29 mouse cellular contexts compared by ENCODE assay signal in genomic region chr10:121891390-121892067, GRCm38 (mm10).
A peak's percentile ranks its signal among the peaks of the same experiment; 100 is the strongest.
DNase-seq lines count a peak whose midpoint lies in the region; ATAC-seq and TF ChIP-seq lines count a peak whose summit lies in the region.
"Had no signal": no experiment of that assay in that cellular context is flagged by ENCODE, and none has a peak within 500 bp of the region (broad histone marks: within the 10 kb centered on the region; RNA-seq: fewer than 3 reads in every experiment).

No protein-coding gene starts in this region.

- H3K4me1 ChIP-seq in kidney, embryonic 14.5 days (ENCODE audit: control insufficient read depth, insufficient read depth, low read length): no peaks in the 10 kb centered on the region; the same call in 1 of the 2 replicates
- H3K4me1 ChIP-seq in lung, embryonic 14.5 days (ENCODE audit: insufficient read depth): no peaks in the 10 kb centered on the region
- H3K4me1 ChIP-seq in limb, embryonic 10.5 days: peaks cover 23% of the 10 kb centered on the region
- H3K4me1 ChIP-seq in hindbrain, embryonic 13.5 days (replicated peaks): peaks cover 32% of the 10 kb centered on the region

- H3K4me2 ChIP-seq in kidney, embryonic 14.5 days (replicated peaks; ENCODE audit: low read depth, low read length): no peak overlapping the region
- H3K4me2 ChIP-seq in lung, embryonic 14.5 days: no peak overlapping the region
- no peak overlapping the region for H3K4me2 ChIP-seq in hindbrain, embryonic 13.5 days
- H3K4me2 ChIP-seq: forebrain, embryonic 13.5 days; heart, embryonic 12.5 days; intestine, embryonic 15.5 days; limb, embryonic 15.5 days; liver, embryonic 13.5 days; midbrain, embryonic 11.5 days; neural tube, embryonic 12.5 days had no signal

- no peaks in the 10 kb centered on the region; the same call in 1 of the 2 replicates for H3K36me3 ChIP-seq in kidney, embryonic 14.5 days (ENCODE audit: control insufficient read depth, insufficient read depth, low read length)
- no peaks in the 10 kb centered on the region for H3K36me3 ChIP-seq in lung, embryonic 14.5 days (ENCODE audit: insufficient read depth)
- no peaks in the 10 kb centered on the region for H3K36me3 ChIP-seq in limb, embryonic 10.5 days
- peaks cover 10% of the 10 kb centered on the region for H3K36me3 ChIP-seq in hindbrain, embryonic 13.5 days
- H3K36me3 ChIP-seq: heart, embryonic 12.5 days; intestine, embryonic 15.5 days; limb, embryonic 15.5 days; liver, embryonic 13.5 days; neural tube, embryonic 12.5 days had no signal

- ATAC-seq in kidney, embryonic 14.5 days (ENCODE audit: low FRiP score, low TSS enrichment): peak; percentile 36; the same call in 1 of the 2 replicates
- ATAC-seq in lung, embryonic 14.5 days (ENCODE audit: insufficient read depth): peak; percentile 32; the same call in 1 of the 2 replicates
- ATAC-seq in hindbrain, embryonic 13.5 days (ENCODE audit: low FRiP score): no peak
- ATAC-seq: CD4-positive, CD25-positive, alpha-beta regulatory T cell, adult 4 months; forebrain, embryonic 13.5 days; hindbrain, postnatal 0 days; intestine, embryonic 15.5 days; midbrain, embryonic 16.5 days had no signal

- no peak overlapping the region for H3K9ac ChIP-seq in kidney, embryonic 14.5 days (ENCODE audit: low read depth, low read length)
- no peak overlapping the region for H3K9ac ChIP-seq in lung, embryonic 14.5 days
- no peak overlapping the region for H3K9ac ChIP-seq in hindbrain, embryonic 13.5 days
- H3K9ac ChIP-seq: forebrain, embryonic 13.5 days; heart, embryonic 12.5 days; intestine, embryonic 15.5 days; limb, embryonic 15.5 days; liver, embryonic 13.5 days; neural tube, embryonic 12.5 days had no signal

- WGBS in kidney, embryonic 14.5 days: 62% methylated on average over 13 of the region's 13 CpGs
- 49% methylated on average over 13 of the region's 13 CpGs for WGBS in lung, embryonic 14.5 days
- 74% methylated on average over 13 of the region's 13 CpGs for WGBS in limb, embryonic 10.5 days
- 74% methylated on average over 13 of the region's 13 CpGs for WGBS in hindbrain, embryonic 13.5 days

- no peak for TF ChIP-seq CTCF in lung, embryonic 14.5 days (IDR thresholded peaks at IDR 0.05; ENCODE audit: low read depth)

- no peak overlapping the region for H3K4me3 ChIP-seq in kidney, embryonic 14.5 days (ENCODE audit: low read length)
- H3K4me3 ChIP-seq in lung, embryonic 14.5 days (ENCODE audit: low read depth, low read length): no peak overlapping the region
- no peak overlapping the region for H3K4me3 ChIP-seq in limb, embryonic 10.5 days
- H3K4me3 ChIP-seq in hindbrain, embryonic 13.5 days: no peak overlapping the region
- H3K4me3 ChIP-seq: forebrain, embryonic 13.5 days; heart, embryonic 12.5 days; intestine, embryonic 15.5 days; limb, embryonic 15.5 days; liver, embryonic 13.5 days; neural tube, embryonic 12.5 days had no signal

- no peak for DNase-seq in kidney, postnatal 25 days
- no peak for DNase-seq in lung, embryonic 14.5 days
- no peak for DNase-seq in lung, postnatal 4 days
- DNase-seq in limb, embryonic 10.5 days (ENCODE audit: low spot score): no peak
- DNase-seq in ovary, adult 18-20 months (ENCODE audit: low spot score): no peak
- DNase-seq: adrenal gland, postnatal 25 days; cerebellum, adult 11-12 months; cerebellum, postnatal 10 days; gastrocnemius, postnatal 14 days; heart, adult 18-20 months; left cerebral cortex, postnatal 4 days; liver, embryonic 13.5 days; lung, adult 18-20 months; lung, postnatal 10 days; right cerebral cortex, postnatal 4 days; thymus, adult 2 months; thymus, postnatal 4 days had no signal

- H3K27ac ChIP-seq in kidney, embryonic 14.5 days (ENCODE audit: low read depth, low read length): no peak overlapping the region
- H3K27ac ChIP-seq in lung, embryonic 14.5 days (ENCODE audit: low read depth): no peak overlapping the region
- H3K27ac ChIP-seq in limb, embryonic 10.5 days: peak overlapping the region; percentile 46; the same call in 1 of the 2 replicates
- H3K27ac ChIP-seq in hindbrain, embryonic 13.5 days: no peak overlapping the region
- H3K27ac ChIP-seq: forebrain, embryonic 13.5 days; hindbrain, postnatal 0 days; intestine, embryonic 15.5 days; limb, embryonic 15.5 days; liver, embryonic 13.5 days; neural tube, embryonic 12.5 days; stomach, postnatal 0 days had no signal

- no peaks in the 10 kb centered on the region for H3K27me3 ChIP-seq in kidney, embryonic 14.5 days (ENCODE audit: control insufficient read depth, insufficient read depth, low read length)
- H3K27me3 ChIP-seq in lung, embryonic 14.5 days (ENCODE audit: insufficient read depth, low read length): no peaks in the 10 kb centered on the region
- no peaks in the 10 kb centered on the region for H3K27me3 ChIP-seq in limb, embryonic 10.5 days (ENCODE audit: low read depth, poor library complexity, severe bottlenecking)
- no peaks in the 10 kb centered on the region for H3K27me3 ChIP-seq in hindbrain, embryonic 13.5 days
- H3K27me3 ChIP-seq: forebrain, embryonic 13.5 days; heart, embryonic 12.5 days; intestine, embryonic 15.5 days; limb, embryonic 15.5 days; liver, embryonic 13.5 days; neural tube, embryonic 12.5 days had no signal

- H3K9me3 ChIP-seq in kidney, embryonic 14.5 days (ENCODE audit: control insufficient read depth, low read length): no peaks in the 10 kb centered on the region
- H3K9me3 ChIP-seq in lung, embryonic 14.5 days (ENCODE audit: low read depth, low read length): no peaks in the 10 kb centered on the region
- no peaks in the 10 kb centered on the region for H3K9me3 ChIP-seq in limb, embryonic 10.5 days (replicated peaks)
- H3K9me3 ChIP-seq in hindbrain, embryonic 13.5 days: no peaks in the 10 kb centered on the region
- H3K9me3 ChIP-seq: forebrain, embryonic 13.5 days; heart, embryonic 12.5 days; intestine, embryonic 15.5 days; limb, embryonic 15.5 days; liver, embryonic 13.5 days; neural tube, embryonic 12.5 days had no signal
